Mouse (Mus musculus): ENCODE data around the gene Vti1a.
A peak's percentile ranks its signal among the peaks of the same experiment; 100 is the strongest.

Gene Vti1a

DNA sequence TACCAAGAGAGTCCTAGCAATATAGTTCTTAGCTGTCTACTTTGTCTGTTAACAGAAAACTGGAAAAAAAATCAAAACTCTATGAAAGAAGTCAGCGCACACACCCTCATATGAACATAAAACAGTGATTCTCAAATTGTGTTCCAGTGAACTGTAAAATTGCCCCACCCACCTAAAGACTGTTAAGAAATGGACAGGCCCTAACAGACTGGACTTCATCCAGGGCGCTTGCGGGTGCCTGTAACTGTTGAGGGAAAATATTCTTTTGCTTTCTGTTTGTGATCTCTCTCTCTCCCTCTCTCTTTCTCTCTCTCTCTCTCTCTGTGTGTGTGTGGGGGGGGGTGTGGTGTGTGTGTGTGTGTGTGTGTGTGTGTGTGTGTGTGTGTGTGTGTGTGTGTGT is 216.6 kb downstream of the Vti1a start:
- no peak for DNase-seq

DNA sequence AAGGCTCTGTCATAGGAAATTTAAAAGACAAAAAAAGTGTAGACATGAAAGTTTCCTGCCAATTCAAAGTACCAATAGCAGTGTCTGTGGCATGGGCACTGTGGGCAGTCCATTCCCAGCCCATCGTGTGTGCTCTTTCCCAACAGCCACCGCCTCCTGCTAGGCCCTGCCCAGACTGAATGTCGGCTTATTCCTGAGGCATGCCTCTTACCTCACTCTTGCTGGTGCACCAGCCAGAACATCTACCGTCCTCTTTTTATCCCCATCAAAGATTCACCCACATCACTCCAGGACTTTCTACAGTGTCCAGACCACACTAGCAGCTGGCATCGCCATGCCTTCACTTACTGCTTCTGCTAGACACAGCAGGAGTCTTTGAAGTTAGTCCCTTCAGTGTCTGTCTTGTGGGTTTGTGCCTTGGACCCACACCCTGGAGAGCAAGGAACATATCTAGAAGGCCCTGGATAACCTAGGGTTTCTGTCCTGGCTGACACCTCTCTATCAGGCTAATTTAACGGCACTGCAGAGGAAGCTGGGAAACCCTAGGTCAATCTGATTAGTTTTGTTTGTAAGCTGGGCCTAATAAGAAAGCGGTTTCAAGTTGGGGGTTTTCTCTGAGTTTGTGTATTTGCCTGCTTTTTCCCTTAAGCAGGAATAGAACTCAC is 220.3 kb downstream of the Vti1a start:
- no peak for DNase-seq

DNA sequence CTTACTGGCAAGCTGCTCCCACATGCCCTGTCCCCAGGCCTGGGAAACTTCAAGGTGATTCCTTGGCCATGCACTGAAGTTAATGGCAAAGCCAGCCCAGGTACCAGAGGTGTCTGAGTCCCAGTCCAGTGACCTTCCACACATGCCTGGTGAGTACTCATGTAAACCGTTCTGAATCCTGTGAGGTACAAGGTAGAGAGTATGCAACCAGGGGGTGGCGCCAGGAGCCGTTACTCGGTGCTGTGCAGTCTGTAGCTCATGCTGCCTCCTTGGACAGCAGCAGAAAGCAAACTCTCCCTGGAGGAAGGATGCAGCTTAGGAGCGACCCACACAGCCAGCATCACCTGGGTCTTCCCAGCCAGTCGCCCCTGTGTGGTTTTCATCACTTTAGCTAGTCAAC is 221.6 kb downstream of the Vti1a start:
- DNase-seq, result peak; percentile 89

DNA sequence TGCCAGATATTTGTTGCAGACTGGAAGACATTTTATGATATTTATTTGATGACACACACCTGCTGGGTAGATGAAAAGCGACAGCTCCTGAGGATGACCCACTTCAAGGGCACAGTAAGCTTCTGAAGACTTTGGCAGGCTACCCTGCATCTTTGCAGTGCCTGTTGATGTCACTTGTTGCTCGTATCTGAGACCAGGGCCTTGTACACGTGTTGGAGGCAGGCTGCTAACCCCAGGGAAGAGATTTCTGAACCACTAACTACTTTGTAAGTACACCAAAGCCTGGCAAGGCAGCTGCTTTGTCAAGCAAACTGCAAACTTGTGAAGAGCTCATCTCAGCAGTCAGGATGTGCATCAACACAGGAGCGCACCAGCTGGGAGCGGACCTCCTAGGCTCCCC is 225.5 kb downstream of the Vti1a start:
- no peak for DNase-seq

DNA sequence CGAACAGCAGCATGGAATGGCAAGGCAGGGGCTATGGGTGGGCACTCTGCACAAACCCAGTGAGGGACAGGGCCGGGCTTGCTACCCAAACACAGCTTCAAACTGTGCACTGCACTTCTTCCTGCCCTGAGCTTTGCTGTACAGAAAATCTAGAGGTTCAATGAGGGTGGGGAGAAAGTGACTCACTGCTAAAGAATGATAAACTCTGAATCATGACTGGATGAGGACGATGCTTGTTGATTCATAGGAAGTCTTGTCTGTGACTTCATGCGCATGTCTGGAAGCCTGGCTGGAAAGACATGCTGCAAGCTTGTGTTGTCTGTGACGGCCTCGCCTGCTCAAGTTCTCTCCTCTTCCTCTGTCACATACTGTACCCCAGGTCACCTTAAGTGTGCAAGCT is 226.4 kb downstream of the Vti1a start:
- no peak for DNase-seq

DNA sequence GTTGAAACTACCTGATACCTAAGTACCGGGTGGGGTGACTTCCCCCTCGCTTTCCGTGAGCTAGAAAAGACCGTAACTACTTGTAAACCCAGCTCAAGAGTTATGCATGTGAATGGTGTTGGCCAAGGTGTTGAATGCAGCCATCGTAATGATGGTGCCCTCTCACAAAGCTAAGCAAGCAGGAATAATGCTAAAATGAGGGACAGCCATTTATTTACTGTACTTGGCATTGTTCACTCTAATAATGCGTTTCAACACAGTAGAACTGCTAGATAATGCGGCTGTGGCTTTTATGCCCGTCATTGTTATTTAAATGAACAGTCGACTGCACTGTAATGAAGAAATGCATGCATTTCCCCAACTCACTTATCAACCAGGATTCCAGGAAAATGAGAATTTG is 227.1 kb downstream of the Vti1a start:
- no peak for DNase-seq

DNA sequence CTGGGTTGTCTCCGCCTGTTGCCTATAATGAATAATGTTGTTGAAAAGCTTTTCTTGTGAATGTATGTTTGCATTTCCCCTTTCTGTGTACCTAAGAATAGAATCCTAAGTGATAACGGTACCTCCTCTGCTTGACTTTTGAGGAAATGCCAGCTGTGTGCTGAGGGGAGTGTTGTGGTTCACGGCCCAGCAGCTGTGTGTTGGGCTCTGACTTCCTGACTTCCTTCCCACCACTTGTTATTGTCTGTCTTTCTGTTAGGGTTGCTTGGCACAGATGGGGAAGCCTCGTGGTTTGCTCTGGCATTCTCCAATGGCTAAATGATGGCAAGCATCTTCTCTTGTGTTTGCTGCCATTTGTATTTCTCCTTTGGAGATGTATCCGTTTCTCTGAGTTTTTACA is 228.4 kb downstream of the Vti1a start:
- no peak for DNase-seq

DNA sequence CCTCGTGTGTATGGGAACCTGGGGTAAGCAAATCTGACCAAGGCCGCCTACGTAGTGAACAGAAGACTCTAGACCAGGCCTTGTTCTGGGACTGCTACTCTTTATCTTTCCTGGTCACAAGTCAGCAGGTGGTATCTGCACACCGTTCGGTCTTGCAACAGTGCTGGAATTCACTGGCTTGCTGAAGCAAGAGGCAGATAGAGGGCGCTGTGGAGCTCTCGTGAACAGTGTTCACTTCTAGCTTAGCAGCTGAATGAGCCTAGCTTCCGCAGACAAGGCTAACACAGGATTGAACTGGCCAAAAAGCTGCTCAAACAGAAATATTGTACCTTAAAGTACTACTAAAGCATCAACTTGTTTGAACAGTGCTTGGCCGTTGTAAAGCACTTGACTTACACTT is 229.4 kb downstream of the Vti1a start:
- DNase-seq, result peak; percentile 79

DNA sequence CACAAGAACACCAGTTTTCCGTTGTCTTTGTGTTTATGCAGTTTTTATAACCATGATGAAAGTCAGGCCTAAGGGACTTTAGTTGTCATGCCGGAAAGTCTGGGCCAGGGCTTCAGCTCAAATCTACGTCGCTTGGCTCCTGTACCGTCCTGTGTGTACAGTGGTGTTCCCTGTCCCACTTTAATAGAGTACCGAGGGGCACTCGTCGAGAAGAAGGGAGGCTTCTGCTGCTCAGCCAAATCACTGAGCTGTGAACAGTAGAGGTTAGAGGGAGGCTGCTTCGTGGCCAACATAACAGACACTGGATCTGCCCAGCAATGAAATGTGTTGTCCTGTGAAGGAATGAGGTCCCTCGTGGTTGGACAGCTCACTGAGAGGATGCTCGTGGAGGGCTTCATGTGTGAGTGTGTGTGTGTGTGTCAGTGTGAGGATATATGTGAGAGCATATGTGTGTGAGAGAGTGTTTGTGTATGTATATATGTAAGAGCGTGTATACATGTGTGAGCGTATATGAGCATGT is 230.0 kb downstream of the Vti1a start:
- DNase-seq, result no peak

DNA sequence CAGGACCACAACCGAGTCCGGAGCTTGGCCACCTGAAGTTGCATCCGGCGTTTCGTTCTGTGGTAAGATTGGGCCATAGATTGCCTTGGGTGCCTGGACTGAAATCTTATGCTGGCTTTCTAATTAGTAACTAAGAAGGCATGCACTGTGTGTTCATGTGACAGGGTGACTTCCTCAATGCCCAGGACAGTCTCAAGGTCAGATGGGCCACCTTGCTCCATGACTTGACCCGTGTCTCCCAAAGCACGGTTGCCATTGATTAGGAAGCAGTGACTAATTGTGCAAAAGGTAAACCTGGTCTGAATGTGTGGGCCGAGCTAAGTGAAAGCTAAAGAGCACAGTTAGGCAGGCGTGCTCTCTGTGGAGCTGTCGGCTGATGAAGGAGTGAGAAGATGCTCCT is 232.1 kb downstream of the Vti1a start:
- peak; percentile 60 for DNase-seq

DNA sequence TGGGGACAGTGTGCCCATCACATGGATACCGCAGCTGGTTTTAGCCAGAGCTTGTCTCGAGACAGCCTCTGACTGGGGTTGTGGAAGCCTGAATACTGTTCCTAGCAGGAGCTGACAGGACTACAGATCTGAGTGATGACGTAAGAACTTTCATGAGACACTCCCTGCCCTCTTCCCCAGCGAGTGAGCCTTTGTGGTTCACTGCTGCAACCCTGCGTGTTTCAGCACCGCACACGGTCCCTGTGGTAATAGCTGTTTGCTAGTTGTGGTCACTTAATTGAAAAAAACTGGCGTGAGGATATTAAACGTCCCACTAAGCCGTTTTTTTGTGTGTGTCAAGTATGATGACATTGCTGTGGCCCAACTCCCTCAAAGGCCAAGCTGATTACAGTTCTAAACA is 232.6 kb downstream of the Vti1a start:
- DNase-seq, result no peak

DNA sequence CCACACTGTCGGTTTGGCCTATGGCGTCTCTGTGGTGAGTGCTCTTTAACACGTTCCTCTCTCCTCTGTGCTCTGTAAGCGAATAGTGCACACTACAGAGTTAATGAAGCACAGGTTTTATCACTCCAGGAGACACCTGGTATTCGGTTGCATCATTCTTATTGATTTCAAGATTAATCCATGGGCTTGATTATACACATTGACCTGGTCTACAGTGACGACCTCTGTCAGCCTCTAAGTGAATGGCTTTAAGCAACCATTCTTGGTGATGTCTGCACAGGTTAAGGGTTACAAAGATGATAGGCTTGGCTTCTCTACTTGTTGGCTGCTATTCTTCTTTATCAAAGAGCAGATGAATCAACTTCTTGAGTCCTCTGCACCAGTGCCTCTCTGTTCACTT is 234.1 kb downstream of the Vti1a start:
- no peak for DNase-seq

DNA sequence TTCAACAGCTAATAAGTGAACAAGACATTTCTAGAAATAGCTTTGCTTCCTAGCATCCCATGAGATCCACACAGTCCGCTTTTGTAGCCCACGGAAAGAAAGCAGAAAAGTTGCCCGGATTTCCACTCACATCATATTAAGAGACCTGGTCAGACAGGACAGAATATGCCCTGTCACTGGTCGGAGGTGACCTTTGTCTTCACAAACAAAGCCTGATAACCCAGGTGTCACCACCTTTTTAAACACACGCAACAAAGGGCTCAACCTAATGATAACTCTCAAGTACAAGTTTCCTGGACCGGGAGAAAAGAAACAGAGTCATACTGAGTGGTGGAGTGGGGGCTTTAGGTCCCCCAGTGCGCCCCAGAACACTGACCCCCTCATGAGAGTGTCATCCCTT is 236.2 kb downstream of the Vti1a start:
- no peak for DNase-seq

DNA sequence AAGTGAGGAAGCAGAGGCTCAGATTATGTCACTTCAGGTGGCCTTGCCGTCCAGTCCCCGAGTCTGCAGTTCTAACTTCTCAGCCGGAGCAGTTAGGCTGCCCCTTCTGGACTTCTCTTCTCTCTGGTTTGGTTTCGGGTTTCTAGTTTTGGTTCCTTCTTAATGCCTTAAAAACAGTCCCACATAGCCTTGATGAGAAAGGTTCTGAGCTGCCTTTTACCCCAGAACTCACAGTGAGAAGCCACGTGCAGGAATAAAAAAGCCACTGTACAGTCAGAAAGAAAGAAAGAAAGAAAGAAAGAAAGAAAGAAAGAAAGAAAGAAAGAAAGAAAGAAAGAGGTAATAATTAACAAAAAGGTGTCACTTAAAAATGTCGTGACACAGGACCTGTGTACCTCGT is 236.8 kb downstream of the Vti1a start:
- DNase-seq, result no peak

DNA sequence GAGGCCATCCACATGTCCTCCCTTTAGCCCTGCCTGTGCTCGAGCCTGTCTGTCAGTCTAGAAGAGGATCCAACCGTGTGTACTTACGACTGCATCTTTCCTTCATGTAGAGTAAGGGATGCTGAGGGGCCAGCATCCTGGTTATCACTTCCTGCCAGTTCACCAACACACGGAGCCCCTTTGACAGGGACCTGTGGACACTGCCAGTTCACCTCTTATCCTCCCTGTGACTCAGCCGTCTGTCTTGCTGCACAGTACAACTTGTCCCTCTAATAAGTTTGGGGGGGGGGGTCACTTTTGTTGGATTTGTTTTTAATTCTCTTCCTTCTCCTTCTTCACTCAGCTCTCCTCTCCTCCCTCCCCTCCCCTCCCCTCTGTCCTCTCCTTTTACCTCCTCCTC is 238.2 kb downstream of the Vti1a start:
- DNase-seq, result no peak

DNA sequence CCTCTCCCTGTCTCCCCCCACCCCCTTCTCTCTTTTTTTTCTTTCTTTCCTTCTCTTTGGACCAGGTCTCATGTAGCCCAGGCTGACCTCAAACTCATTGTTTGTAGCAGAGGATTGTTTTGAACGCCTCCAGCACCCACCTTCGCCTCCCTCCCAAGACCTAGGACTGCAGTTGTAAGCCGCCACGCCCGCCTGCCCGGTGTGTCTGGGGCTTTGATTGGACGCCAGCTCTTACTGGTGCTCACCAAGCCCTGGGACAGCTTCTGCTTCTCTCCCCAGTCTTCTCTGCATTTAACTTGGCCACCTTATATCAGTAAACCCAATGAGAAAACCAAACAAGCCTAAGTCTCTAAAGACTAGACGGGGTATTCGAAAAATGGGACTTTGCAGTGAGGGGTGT is 238.6 kb downstream of the Vti1a start:
- no peak for DNase-seq

DNA sequence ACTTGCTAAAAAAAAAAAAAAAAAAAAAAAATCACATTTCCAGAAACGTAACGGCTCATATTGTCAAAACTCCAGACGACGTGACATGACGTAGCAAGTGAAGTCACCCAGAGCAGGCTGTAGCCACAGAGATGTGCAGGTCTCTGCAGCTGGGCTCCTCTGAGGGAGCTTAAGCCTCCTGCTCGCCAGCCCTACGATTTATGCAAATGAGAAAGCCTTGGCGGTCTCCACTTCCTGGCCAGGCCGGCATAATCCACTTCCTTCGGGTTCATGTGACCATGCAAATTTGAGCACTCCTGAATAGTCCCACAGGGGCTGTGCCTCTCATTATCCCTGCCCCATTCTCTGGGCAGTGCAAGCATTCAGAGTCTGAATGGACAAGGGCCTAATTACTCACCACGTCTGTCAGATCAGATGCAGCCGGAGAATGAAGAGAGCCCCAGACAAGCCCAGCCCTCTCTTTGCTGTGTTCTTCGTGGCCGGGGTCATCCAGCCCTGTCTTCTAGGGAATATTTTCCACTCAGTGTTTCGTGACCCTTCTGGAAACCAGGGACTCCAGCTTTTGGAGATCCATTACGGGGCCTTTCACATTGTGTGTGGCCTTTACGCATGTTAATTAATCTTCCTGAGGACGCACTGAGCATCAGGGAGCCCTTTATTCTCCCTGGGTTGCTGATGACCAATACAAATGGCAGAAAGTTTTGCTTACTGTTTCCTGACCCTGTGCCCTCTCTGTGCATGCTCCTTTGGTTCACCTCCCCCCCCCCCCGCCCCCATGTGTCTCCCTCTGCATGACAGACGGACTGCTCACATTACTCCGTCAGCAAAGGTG is 240.3 kb downstream of the Vti1a start:
- peak; percentile 72 for DNase-seq

DNA sequence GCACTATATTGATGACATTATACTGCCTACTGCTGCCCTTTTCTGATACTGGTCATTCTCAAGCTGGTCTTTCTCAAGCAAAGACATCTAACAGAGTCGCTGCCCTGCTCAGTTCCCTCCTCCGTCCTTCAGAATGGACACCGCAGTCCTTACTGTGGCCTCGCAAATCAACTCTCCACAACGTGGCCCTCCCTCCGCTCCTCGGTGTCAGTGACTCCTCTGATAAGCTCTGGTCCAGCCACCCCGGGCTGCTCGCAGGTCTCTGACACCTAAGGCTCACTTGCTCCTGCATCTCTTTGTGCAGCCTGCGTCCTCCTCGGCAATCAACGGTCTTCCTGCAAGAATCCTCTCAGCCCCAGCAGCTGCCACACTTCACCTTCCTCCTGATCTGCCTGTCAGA is 243.2 kb downstream of the Vti1a start:
- no peak for DNase-seq

DNA sequence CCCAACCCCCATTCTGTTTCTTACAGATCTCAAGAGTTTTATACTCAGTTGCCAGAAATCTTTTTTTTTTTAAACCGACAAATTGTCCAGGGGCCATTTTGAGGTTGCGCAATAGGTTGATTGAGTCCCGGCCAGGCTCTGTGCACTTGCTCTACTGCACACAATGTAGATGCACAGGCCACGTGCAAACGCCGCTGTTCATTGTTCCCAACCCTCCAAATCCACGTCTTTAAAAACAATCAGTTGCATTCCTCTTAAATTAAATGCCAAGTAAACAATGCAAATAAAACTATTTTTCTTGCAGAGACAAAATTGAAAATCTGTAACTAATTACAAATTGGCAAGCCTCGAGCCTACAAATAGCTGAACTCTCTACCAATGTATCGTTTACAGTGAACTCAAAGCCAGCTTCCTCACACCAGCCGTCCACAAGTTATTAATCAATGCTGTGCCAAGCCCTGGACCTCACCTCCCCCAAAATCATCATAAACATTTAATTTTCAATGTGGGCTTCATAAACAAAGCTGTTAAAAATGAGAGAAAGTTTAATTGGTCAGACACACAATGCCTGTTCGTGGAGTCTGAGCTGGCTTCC is 244.1 kb downstream of the Vti1a start:
- no peak for DNase-seq

DNA sequence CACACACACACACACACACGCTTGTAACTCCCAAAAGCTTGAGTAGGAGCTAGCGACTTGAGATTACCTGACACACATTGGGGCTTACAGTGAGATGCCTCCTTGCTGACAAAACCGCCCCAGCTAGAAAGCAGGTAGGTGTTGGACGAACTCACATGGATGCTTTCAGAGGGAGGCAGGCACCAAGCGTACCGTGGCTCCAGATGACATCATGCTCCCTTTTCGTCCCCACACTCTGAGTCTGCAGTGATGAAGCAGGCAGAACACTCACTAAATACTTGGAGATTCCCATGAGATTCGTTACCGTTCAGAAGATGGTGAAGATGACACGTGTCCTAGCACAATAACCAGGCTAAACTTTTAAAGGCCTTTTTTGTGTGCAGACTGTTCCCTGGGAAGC is 245.4 kb downstream of the Vti1a start:
- no peak for DNase-seq

DNA sequence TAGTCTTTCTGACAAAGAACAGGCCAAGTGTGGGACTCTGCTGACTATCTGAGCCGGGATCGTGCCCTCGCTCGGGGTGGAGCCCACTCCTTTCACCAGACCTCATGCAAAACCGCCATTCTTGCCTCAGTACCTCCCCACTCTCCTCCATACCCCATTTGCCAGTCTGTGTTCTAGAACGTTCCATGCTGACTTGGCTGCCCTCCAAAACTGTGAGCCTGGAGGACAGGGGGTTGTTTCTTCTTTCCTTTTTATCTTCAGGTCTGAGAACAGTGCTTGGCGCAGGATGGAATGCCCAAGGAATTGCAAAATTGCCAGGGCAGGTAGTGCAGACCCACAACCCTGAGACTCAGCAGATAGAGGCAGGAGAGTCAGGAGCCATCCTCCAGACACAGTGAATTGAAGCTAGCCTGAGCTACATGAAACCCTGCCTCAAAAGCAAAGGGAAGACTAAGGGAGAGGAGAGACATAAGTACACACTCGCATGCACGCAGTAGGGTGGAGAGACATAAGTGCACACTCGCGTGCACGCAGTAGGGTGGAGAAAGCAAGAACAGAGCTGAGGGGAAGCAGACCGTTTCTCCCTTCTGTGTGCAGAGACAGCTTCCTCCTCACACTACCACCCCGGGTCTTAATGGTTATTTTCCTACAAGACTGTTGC is 246.5 kb downstream of the Vti1a start:
- no peak for DNase-seq

DNA sequence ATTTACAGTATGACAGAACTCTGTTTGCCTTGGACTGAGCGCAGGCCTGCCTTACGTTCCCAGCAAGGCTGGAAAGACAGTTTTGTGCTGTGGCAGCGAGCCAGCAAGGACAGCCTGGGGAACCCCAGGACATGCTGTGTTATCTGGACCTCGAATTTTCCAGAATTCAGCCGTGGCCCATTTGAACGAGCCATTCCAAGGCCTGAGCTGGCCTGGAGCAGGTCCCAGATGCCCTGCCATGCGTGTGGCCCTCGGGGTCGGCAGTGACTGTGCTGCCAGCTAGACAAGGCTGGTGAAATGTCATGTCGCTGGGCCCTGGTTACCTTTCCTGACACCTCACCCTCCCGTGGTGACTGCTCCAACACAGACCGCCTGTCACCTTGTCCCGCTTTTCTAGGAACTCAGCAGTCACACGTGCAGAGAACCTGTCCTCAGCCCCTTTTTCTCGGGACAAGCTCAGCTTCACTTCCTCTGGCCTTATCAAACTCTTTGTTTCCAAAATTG is 247.1 kb downstream of the Vti1a start:
- no peak for DNase-seq

Data from kidney, adult 11 months (tissue).